Mouse (Mus musculus): ENCODE measurements around the gene Dapk2. TPM values are rescaled to one million over a fixed set of nuclear protein-coding genes. Genes with fewer than 3 reads are reported as not detected.

Dapk2 gene
- total RNA-seq, 2 experiments from 2014 or later = 5.1 to 5.3 TPM

GRCm38 (mm10) chr9:66218917-66219725, 61.1 kb downstream of the Dapk2 start:
- intact Hi-C loops (cut with DNase I) = no loop called here

GRCm38 (mm10) chr9:66223872-66224271, 65.8 kb downstream of the Dapk2 start:
- DNase-seq = no peak
- intact Hi-C loops (cut with DNase I) = no loop called here

More at GRCm38 (mm10) chr9:66218917-66219725, 61.1 kb downstream of the Dapk2 start:
- peak in 1 of 2 experiments; percentile 54 for DNase-seq

- intact Hi-C loops (cut with DNase I) = no loop called here
Observed at GRCm38 (mm10) chr9:66225737-66226485, 67.9 kb downstream of the Dapk2 start.

GRCm38 (mm10) chr9:66228456-66229151, 70.6 kb downstream of the Dapk2 start:
- intact Hi-C loops (cut with DNase I) = no loop called here
- DNase-seq = no peak

More at GRCm38 (mm10) chr9:66225737-66226485, 67.9 kb downstream of the Dapk2 start:
- no peak for DNase-seq

- peak; percentile 46 to 52 for DNase-seq
- intact Hi-C loops (cut with DNase I) = no loop called here
Observed at GRCm38 (mm10) chr9:66231820-66232479, 73.9 kb downstream of the Dapk2 start.

GRCm38 (mm10) chr9:66236615-66237014, 78.6 kb downstream of the Dapk2 start:
- intact Hi-C loops (cut with DNase I) = no loop called here
- DNase-seq = no peak

GRCm38 (mm10) chr9:66237742-66238141, 79.7 kb downstream of the Dapk2 start:
- DNase-seq = no peak
- intact Hi-C loops (cut with DNase I) = loop anchor here (2.0 kb wide), 1 partner anchor 79 kb away; the partner anchor contains the start of gene Dapk2

GRCm38 (mm10) chr9:66239173-66239572, 81.2 kb downstream of the Dapk2 start:
- DNase-seq = no peak
- intact Hi-C loops (cut with DNase I) = loop anchor here (2.0 kb wide), 1 partner anchor 80 kb away; the partner anchor contains the start of gene Dapk2

DNA sequence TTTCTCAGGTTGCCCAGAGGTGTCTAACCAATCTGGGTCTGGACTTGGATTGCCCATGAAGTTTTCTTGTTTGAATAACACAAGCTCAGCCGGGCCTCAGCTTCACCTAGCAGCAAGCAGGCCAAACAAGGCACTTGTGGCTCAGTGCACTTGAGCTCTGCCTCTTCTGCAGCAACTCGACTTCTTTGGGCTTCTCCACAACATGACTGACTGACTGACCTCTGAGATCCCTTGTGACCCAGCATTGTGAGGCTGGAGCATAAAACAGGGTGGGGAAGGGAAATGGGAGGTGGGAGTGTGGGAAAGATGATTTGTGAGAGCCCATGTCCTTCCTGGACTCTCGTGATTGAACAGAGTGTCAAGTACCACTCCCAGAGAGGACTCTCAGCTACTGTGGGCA, 81.7 kb downstream of the Dapk2 start:
- no peak for DNase-seq
- intact Hi-C loops (cut with DNase I) = loop anchor here (2.0 kb wide), 1 partner anchor 81 kb away; the partner anchor contains the start of gene Dapk2

- intact Hi-C loops (cut with DNase I) = no loop called here
- no peak for DNase-seq
Observed at GRCm38 (mm10) chr9:66240493-66240892, 82.5 kb downstream of the Dapk2 start.

GRCm38 (mm10) chr9:66240991-66241390, 83.0 kb downstream of the Dapk2 start:
- peak in 1 of 2 experiments; percentile 51 for DNase-seq
- intact Hi-C loops (cut with DNase I) = no loop called here

- intact Hi-C loops (cut with DNase I) = loop anchor here (2.0 kb wide), 1 partner anchor 35 kb away; no protein-coding TSS in a partner anchor
- peak in 1 of 2 experiments; percentile 43 for DNase-seq
Observed at GRCm38 (mm10) chr9:66241722-66242121, 83.7 kb downstream of the Dapk2 start.

DNA sequence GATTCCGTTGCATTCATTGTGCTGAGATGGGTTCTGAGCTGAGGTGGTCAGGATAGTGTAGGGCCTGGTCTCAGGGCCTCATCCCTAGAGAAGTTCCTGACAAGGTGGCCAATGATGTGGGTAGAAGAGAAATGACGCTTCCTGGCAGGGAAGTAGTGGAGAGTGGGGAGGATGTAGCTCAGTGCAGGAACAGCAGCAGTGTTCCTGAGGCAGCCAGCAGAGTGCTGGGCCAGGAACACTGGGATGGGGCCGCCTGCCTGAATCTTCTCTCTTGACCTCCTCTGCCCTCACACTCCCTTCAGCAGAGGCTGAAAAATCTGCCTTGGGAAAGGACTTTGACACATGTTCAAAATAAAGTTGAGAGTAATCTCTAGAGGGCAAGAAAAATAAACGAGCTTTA, 85.2 kb downstream of the Dapk2 start:
- DNase-seq = peak; percentile 36 to 46
- intact Hi-C loops (cut with DNase I) = loop anchor here (2.0 kb wide), 1 partner anchor 34 kb away; no protein-coding TSS in a partner anchor

DNA sequence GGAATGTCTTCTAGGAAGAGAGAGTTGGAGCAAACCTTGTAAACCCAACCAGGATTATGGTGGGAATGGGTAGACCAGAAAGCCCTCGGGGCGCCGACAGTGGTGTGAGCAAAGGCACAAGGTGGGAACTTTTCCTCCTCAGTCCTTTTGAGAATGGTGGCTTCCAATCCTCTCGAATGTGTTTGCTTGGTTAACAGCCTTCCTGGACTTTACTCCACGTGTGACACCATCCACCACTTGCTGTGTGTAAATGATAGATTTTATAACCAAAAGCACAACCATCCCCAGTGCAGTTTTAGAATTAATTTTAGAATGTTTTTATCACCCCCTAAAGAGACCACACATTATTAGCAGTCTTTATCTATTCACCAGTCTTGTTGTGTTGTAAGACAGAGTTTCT, 86.1 kb downstream of the Dapk2 start:
- no peak for DNase-seq
- intact Hi-C loops (cut with DNase I) = loop anchor here (2.0 kb wide), 1 partner anchor 29 kb away; no protein-coding TSS in a partner anchor

- intact Hi-C loops (cut with DNase I) = loop anchor here (2.0 kb wide), 1 partner anchor 31 kb away; no protein-coding TSS in a partner anchor
- DNase-seq = peak; percentile 33 to 43
Observed at GRCm38 (mm10) chr9:66245707-66246106, 87.7 kb downstream of the Dapk2 start.

GRCm38 (mm10) chr9:66249281-66249680, 91.3 kb downstream of the Dapk2 start:
- intact Hi-C loops (cut with DNase I) = no loop called here

DNA sequence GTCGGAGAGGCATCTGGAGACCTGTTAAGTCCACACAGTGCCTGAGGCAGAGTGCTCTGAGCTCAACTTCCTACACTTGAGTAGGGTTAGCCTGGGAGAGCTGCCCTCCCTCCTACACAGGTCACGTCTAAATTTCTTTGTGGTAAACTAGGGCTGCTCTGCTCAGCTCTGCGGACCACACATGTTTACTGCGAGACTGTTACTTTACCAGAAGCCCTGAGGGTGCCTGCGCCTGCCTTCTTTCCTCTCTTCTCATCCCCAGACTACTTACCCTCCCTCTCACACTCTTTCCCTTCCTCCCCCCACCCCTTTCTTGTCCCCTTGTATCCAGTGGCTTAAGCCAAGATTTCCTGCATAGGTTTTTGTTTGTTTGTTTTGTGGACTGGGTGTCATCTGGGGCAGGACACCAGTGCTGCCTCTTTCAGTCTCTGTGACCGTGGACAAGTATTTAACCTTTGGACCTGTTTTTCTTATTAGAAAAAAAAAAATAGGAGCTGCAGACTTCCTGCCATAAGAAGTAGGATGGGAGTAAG, 93.2 kb downstream of the Dapk2 start:
- intact Hi-C loops (cut with DNase I) = no loop called here
- DNase-seq = no peak

More at GRCm38 (mm10) chr9:66249281-66249680, 91.3 kb downstream of the Dapk2 start:
- DNase-seq = peak; percentile 41 to 53

DNA sequence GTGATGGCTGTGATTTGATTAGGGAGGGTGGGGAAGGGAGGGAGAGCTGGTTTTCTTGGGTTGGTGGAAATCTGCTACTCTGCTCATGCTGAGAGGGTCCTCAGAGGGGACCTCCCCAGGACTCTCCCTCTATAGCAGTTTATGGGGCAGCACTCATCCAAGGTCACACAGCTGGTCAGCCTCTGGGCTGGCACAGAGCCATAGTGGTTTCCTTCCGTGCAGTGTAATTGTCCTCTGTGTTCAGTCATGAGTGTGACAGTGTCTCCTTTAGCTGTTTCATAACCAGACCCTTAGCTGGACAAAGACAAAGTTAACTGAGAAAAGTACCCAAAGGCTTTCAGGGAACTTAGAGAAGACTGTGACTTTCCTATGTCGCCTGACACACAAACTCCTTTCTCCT, 103.7 kb downstream of the Dapk2 start:
- DNase-seq = no peak
- intact Hi-C loops (cut with DNase I) = no loop called here

GRCm38 (mm10) chr9:66263701-66264100, 105.7 kb downstream of the Dapk2 start:
- DNase-seq = no peak
- intact Hi-C loops (cut with DNase I) = no loop called here

DNA sequence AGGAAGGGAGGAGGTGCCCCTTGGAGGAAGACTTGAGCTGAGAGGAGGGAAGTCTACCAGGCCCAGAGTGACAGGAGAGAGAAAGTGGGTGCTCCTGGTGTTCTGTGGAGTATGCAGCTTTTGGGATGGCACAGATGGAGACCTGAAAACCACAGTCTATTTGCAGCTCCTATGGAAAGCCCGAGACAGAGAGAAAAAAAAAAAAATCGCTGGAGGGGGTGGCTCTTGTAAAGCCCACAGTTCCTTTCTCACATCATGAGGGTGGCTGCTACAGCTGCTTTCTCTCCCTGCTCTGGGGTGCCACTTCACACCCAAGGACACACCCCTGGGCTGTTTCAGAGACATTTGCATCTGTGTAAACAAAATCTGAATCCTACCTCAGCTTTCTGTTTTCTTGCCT, 107.6 kb downstream of the Dapk2 start:
- no peak for DNase-seq
- intact Hi-C loops (cut with DNase I) = no loop called here
